Mouse (Mus musculus): ENCODE data around the gene Cmbl.

Cmbl gene

DNA sequence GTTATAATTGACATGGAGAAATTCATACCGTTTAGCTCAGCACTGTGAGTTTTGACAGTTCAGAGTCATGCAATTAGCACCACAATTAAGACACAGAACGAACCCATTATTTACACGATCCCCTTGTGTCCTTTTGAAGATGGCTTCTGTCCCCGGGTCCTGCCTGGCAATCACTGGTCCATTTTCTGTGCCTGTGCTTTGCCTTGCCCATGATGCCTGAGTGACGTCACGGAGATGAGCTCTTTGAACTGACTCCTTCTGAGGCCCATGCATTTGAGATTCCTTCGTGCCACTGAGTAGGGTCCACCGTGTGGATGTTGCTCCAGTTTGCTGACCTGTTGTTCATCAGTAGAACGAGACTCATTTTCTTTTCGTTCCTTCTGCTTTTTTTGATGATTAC lies 63.0 kb downstream of the Cmbl start:
- DNase-seq: peak; percentile 40

DNA sequence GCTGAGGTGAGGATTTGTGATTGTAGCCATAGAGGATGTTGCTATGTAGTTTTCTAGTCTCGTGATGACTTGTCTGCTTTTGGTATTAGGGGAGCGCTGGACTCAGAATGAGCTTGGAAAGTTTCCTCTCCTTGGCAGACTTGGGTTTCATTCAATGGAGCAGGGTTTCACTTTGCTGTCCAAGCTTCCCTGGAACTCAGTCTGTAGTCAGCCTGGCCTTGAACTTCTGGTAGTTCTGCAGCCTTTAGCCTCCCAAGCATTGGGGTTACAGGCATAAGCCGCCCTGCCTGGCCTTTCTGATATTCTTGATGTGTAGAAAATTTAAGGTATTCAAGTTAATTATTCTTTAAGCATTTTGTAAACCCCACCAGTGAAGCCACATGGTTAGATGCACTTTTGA lies 64.4 kb downstream of the Cmbl start:
- no peak for DNase-seq

DNA sequence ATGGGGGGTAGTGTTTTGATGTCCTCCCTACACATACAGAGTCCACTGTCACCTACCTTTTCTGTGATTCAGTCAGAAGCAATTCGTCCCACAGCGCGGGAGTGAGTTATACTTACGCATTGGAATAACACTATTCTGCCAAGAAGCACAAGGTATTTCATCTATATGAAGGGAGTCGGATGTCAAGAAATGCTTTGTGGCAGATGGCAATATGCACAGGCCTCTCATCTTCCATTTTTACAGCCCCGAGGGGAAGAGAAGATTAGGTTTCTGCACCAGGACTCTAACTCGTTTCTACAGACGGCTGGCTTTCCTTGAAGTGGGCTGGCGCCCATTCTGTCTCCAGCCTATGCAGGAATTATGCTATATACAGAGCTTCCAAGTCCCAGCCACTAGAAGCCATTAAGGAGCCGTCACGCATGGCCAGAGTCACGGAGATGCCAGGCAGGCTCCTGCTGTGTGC lies 66.2 kb downstream of the Cmbl start:
- peak; percentile 22 for DNase-seq

DNA sequence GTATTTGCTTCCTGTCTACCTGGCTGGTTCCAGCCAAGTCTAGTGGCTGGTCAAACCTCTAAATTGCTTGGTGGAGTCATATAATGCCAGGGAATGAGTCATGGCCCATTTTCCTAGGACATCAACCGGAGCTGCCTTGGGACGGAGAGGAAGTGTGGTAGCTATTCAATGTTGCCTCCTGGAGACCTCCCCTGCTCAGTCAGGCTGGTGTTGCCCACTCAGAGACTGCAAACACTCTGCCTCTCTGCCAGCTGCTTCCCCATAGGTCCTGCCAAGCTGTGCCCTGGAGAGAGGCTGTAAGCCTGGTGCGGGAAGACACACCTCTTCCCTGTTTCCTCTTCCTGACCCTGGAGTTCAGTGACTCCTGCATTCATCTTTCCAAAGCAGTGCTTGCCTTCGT lies 67.3 kb downstream of the Cmbl start:
- DNase-seq: no peak

DNA sequence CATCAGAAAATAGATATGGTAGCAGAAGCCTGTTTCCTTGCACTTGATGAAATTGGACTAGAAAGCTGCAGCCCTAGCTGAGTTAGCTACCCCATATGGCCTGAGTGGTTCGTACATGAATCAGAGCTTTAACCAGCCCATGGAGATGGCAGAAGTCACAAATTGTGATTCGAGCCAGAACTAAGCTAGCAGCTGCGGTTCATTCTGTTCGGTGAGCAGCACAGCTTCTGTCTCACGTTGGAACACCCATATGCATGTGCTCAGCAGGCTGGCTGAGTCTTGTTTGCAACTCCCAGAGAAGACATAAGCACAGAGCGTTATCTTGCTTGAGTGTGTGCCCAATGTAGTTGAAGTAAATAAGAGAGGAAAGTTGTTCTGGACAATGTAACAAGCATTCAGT lies 69.4 kb downstream of the Cmbl start:
- no peak for DNase-seq

DNA sequence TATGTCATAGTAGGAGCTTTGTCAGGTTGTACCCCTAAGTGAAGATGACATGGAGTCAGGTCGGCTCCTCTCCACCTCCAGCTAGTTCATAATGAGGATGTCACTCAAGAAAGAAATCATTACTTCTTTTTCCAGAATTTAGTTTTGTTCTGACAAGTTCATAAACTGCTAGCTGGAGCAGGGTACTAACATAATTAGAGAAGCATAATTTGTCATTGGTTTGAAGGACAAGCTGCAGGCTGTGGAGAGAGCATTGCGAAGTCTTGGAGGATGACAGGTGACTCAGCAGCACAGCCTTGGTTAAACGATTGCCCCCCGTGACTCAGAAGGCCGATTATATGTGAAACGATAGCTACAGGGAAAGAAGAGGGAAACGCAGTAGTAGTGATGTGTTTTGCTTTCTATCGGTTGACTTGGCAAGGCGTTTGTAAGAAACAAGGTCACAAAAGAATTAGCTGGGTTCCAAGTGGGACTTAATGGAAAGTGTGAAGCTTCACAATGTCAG lies 71.0 kb downstream of the Cmbl start:
- no peak for DNase-seq
